Mouse (Mus musculus): ENCODE measurements around the gene Chd3.

Gene Chd3

DNA sequence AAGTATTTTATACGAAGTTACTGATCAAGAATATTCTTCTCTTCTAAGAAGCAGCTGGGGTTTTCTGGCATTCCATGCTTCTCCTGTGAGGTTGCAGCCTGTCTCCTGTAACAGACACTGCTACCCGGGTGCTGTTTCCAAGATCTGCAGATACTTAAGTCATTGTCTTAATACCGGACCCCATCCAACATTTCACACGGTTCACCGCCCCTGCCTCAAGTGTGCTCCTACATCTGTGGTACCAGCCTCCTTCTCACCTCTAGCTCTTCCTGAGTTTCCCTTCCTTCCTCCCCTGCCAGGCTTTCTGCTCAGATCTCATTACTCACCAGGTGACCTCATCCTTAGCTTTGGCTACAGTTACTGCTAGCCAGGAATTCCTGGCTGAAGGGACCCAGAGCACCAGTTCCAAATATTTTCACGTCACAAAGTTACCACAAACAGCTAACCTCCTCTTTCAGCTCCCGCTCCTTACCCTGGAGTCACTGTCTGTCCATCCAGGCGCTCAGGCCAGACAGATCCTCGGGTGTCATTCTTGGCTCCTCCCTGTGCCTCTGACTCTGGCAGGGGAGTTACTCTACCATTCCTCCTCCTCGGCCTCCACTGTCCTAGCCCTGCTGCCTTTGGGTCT is 13.4 kb upstream of the Chd3 start:
- POLR2A ChIA-PET: interaction anchor here in 3 of 4 experiments (0.5 to 1.9 kb wide), 7 partner anchors 13 to 259 kb away, joined by 3 to 8 read pairs (median 3); partner anchors contain the start of genes Cntrob (in 1 of the 3), Cyb5d1 (in 1 of the 3), Efnb3 (in 1 of the 3) and Trappc1 (in 1 of the 3)
- CTCF ChIA-PET: interaction anchor here in 2 of 4 experiments (0.6 to 2.3 kb wide), 3 partner anchors 34 to 131 kb away, joined by 3 to 7 read pairs (median 6); no protein-coding TSS in a partner anchor

DNA sequence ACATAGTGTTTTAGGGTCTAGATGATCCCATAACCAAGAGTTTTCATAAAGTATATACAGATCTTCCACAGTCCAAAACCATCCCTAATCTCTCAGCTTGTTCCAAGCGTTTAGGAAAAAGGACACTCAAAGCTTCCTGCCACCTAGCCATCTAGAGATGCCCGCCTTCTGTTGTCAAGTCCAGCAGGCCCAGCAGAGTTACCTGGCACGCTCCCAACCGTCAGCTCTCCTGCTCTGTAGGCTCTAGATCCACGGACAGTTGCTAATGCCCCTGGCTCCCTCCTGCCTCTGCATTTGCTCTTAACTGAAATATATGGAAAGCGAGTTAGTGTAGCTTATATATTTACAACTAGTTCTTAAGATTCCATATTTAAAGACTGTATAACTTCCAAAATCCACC is 12.2 kb upstream of the Chd3 start:
- ChIA-PET CTCF (interaction anchor here in 1 of 4 experiments (0.7 to 2.3 kb wide), 2 partner anchors 110 to 112 kb away, joined by 3 to 6 read pairs; no protein-coding TSS in a partner anchor), POLR2A (interaction anchor here in 2 of 4 experiments (0.7 to 1.9 kb wide), 11 partner anchors 9 to 146 kb away, joined by 3 to 8 read pairs (median 4); partner anchors contain the start of genes Cyb5d1 (in 2 of the 2), Cntrob (in 1 of the 2), Naa38 (in 1 of the 2) and Trappc1 (in 1 of the 2))

- POLR2A ChIA-PET: interaction anchor here in 2 of 4 experiments (0.7 to 1.4 kb wide), 4 partner anchors 30 to 201 kb away, joined by 3 to 7 read pairs (median 4); partner anchors contain the start of gene Kcnab3 (in 1 of the 2)
- CTCF ChIA-PET: interaction anchor here in 2 of 4 experiments (0.5 to 0.8 kb wide), 4 partner anchors 17 to 130 kb away, joined by 3 read pairs; no protein-coding TSS in a partner anchor
Measured at GRCm38 (mm10) chr11:69379600-69379999, 10.4 kb upstream of the Chd3 start.

DNA sequence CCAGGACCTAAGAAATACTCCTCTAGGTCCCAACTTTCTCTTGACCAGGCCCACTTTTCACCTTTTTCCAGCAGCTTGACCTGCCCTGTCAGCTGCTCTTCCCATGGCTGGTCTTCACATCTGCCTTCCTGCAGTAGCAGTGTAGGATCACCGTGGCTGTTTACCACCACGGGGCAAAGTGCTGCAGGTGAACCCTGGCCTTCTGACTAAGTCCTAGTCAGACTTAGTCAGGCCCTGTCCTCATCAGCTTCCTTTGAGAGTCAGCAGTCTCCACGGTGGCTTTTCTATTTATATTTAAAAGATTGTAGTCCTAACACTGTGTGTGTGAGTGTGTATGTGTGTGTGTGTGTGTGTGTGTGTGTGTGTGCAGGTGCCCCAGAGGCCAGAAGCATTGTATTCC is 8.6 kb upstream of the Chd3 start:
- ChIA-PET POLR2A (interaction anchor here in 1 of 4 experiments (0.6 to 0.8 kb wide), 2 partner anchors 52 to 206 kb away, joined by 3 read pairs; partner anchors contain the start of gene Kcnab3), CTCF (interaction anchor here in 3 of 4 experiments (0.6 to 1.2 kb wide), 5 partner anchors 97 to 348 kb away, joined by 3 read pairs; no protein-coding TSS in a partner anchor)

- CTCF ChIA-PET: interaction anchor here in 2 of 4 experiments (0.7 to 1.0 kb wide), 2 partner anchors 13 to 138 kb away, joined by 3 to 6 read pairs; no protein-coding TSS in a partner anchor
- POLR2A ChIA-PET: interaction anchor here in 3 of 4 experiments (0.5 to 1.4 kb wide), 4 partner anchors 9 to 220 kb away, joined by 3 to 6 read pairs (median 4); partner anchors contain the start of gene Kcnab3 (in 1 of the 3)
Measured at GRCm38 (mm10) chr11:69375646-69376045, 6.4 kb upstream of the Chd3 start.

- ChIA-PET POLR2A (interaction anchor here in 3 of 4 experiments (0.8 to 1.8 kb wide), 11 partner anchors 10 to 116 kb away, joined by 3 to 6 read pairs (median 3); partner anchors contain the start of genes Cntrob (in 2 of the 3), Trappc1 (in 2 of the 3), Cyb5d1 (in 1 of the 3) and Naa38 (in 1 of the 3)), CTCF (interaction anchor here in 3 of 4 experiments (0.5 to 2.2 kb wide), 10 partner anchors 10 to 140 kb away, joined by 3 to 8 read pairs (median 5); partner anchors contain the start of genes Cyb5d1 (in 1 of the 3) and Naa38 (in 1 of the 3))
Measured at GRCm38 (mm10) chr11:69373223-69373965, 4.2 kb upstream of the Chd3 start.

- ChIA-PET CTCF (interaction anchor here in 3 of 4 experiments (0.5 to 2.2 kb wide), 12 partner anchors 9 to 668 kb away, joined by 3 to 8 read pairs (median 4); partner anchors contain the start of genes Cyb5d1 (in 1 of the 3) and Naa38 (in 1 of the 3)), POLR2A (interaction anchor here in 2 of 4 experiments (0.7 to 1.8 kb wide), 12 partner anchors 8 to 116 kb away, joined by 3 to 6 read pairs (median 3); partner anchors contain the start of genes Cntrob (in 2 of the 2), Trappc1 (in 2 of the 2), Cyb5d1 (in 1 of the 2) and Kcnab3 (in 1 of the 2))
Measured at GRCm38 (mm10) chr11:69372780-69373170, 3.6 kb upstream of the Chd3 start.

DNA sequence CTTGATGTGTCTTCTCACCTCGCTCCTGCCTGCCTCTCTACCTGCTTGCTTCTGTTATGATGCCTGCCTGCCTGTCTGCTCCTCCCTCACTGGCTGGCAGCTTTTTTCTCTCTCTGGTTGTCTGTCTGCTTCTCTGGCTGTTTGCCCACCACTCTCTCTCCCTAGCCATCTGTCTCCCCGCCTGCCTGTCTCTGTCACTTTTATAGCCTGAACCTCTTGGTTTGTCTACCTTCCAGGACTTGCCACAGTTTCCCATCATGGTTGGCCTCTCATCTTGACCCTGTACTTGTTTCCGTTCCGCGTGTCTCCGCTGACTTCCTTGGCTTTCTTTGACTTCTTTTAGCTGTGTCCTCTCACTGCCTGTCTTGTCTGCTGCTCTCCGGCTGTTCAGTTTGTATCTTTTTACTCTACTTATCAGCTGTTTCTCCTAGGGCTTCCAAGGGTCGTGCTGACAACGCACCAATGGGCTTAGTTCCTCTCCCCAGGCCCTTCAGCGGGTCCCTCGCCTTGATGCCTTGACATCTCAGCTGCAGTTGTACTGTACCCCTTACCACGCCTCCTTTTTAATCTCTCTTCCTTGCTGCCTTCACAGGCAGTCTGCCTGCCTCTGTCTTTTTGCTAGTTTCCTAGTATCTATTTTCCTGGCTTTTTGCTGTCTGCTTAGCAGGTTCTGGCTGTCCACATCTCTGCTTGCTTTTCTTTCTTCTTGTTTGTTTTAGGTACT is 3.0 kb upstream of the Chd3 start:
- CTCF ChIA-PET: interaction anchor here in 3 of 4 experiments (0.5 to 2.2 kb wide), 14 partner anchors 8 to 667 kb away, joined by 3 to 8 read pairs (median 4); no protein-coding TSS in a partner anchor
- POLR2A ChIA-PET: interaction anchor here in 2 of 4 experiments (0.7 to 1.8 kb wide), 13 partner anchors 9 to 115 kb away, joined by 3 to 6 read pairs (median 3); partner anchors contain the start of genes Cntrob (in 2 of the 2), Trappc1 (in 2 of the 2), Cyb5d1 (in 1 of the 2) and Kcnab3 (in 1 of the 2)

- CTCF ChIA-PET: interaction anchor here in 2 of 4 experiments (0.6 to 2.2 kb wide), 8 partner anchors 8 to 130 kb away, joined by 3 to 6 read pairs (median 5); no protein-coding TSS in a partner anchor
Measured at GRCm38 (mm10) chr11:69371601-69372000, 2.4 kb upstream of the Chd3 start.

DNA sequence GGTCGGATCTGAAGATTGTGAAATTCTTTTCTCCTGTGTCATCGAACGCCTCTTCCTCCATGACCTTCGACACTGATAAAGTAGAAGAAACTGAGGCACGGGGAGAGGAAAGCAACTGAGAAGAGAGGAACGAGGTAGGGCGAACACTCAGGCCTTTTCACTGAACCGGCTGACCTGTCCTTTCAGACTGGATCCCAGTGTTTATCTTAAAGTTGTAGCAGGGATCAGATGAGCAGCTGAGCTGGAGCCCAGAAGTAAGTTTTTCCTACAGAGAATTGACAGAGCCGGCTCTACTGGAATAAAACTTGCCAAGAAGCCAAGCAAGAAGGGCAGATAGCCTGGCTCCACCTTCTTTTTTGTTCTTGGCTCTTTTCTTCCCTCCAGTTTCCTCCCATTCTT is 1.6 kb upstream of the Chd3 start:
- POLR2A ChIA-PET: interaction anchor here in 1 of 4 experiments (1.0 to 1.1 kb wide), 2 partner anchors 30 to 45 kb away, joined by 3 to 6 read pairs; partner anchors contain the start of gene Kcnab3

More at GRCm38 (mm10) chr11:69371601-69372000, 2.4 kb upstream of the Chd3 start:
- POLR2A ChIA-PET: interaction anchor here in 1 of 4 experiments (0.7 to 1.5 kb wide), 3 partner anchors 9 to 114 kb away, joined by 3 to 5 read pairs (median 4); no protein-coding TSS in a partner anchor

GRCm38 (mm10) chr11:69369990-69370816 is 997 bp upstream of the Chd3 start:
- CTCF ChIA-PET: interaction anchor here in 3 of 4 experiments (0.6 to 0.7 kb wide), 4 partner anchors 71 to 384 kb away, joined by 3 to 12 read pairs (median 6); no protein-coding TSS in a partner anchor
- POLR2A ChIA-PET: interaction anchor here (0.5 to 1.2 kb wide), 13 partner anchors 10 to 679 kb away, joined by 3 to 6 read pairs (median 3); partner anchors contain the start of genes Cntrob (in 1 of the 4), Cyb5d1 (in 1 of the 4), Kcnab3 (in 1 of the 4) and Trappc1 (in 1 of the 4)

More for the DNA sequence above, 1.6 kb upstream of the Chd3 start:
- CTCF ChIA-PET: interaction anchor here in 1 of 4 experiments (0.7 kb wide), 1 partner anchor 96 kb away, joined by 9 read pairs; no protein-coding TSS in a partner anchor

- ChIA-PET POLR2A (interaction anchor here (0.6 to 3.5 kb wide), 17 partner anchors 11 to 470 kb away, joined by 3 to 28 read pairs (median 3); partner anchors contain the start of genes Cntrob (in 3 of the 4), Trappc1 (in 3 of the 4), Cyb5d1 (in 1 of the 4) and Kcnab3 (in 1 of the 4)), CTCF (interaction anchor here in 3 of 4 experiments (0.6 to 0.7 kb wide), 7 partner anchors 64 to 946 kb away, joined by 3 to 6 read pairs (median 3); no protein-coding TSS in a partner anchor)
Measured at GRCm38 (mm10) chr11:69368356-69369214, 621 bp downstream of the Chd3 start.

DNA sequence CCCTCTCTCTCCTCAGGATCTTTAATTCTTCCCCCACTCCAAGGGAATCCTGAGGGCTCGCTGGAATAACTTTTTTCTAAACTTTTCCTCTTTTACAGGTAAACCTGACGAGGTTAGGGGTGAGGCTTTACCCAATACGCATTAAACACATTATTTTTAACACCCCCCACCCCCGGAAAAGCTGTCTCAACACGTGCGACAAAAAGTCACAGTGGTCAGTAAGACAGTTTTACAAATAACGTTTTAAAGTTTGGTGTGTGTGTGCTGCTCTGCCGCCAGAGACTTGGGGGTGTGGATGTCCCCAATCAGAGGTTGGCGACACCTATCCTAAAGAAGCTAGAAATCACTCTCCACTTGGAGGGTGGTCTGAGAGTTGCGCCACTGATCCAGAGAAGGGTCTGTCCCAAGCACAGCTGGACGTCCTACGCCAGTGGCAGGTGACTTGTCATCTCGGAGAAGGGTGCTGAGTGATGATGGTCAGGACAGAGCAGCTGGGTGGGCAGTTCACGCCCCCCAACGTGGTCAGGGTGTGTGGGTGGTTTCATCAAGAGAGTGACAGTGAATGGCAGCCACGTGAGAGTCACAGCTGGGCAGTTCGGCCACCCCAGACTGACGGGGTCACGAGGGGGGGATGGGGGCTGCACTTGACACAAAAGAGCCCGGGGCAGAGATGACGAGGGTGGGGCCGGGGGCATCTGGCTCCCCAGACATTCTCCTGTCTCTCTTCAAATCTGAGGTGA is 1.4 kb downstream of the Chd3 start:
- ChIA-PET POLR2A (interaction anchor here in 3 of 4 experiments (0.6 to 3.5 kb wide), 14 partner anchors 10 to 266 kb away, joined by 3 to 28 read pairs (median 4); partner anchors contain the start of genes Cntrob (in 2 of the 3), Kcnab3 (in 2 of the 3) and Trappc1 (in 2 of the 3)), CTCF (interaction anchor here in 3 of 4 experiments (0.5 to 0.7 kb wide), 5 partner anchors 65 to 102 kb away, joined by 3 to 6 read pairs (median 3); no protein-coding TSS in a partner anchor)
